Mouse (Mus musculus) kidney, adult 2 months (tissue): ENCODE data around the gene Copz1.

Experiments used
- CTCF ChIP-seq: fragments of 200-500 bp; conservative IDR thresholded peaks from 2 replicates; pipeline ENCODE4 v1.5.1; 2011; ENCODE audit warnings: low read depth, mild to moderate bottlenecking, control low read depth, low read length, moderate library complexity, mixed read lengths; ENCODE audit not compliant: insufficient read depth, insufficient read length
- POLR2A ChIP-seq: fragments of 200-500 bp; IDR thresholded peaks from one replicate; pipeline ENCODE4 v1.6.1; 2011; ENCODE audit warnings: low read depth, low read length, control low read depth

GRCm38 (mm10) chr15:103242885-103243284 is 29.6 kb upstream of the Copz1 start:
- TF ChIP-seq CTCF = no peak
- TF ChIP-seq POLR2A = no peak
